Mouse (Mus musculus): ENCODE results near the gene Smim20. TPM values are rescaled to one million over a fixed set of nuclear protein-coding genes. Genes with fewer than 3 reads are reported as not detected.

Smim20 gene
- polyA plus RNA-seq, 2 experiments, result 17.3 to 35.2 TPM

GRCm38 (mm10) chr5:53236749-53237148 is 30.1 kb upstream of the Smim20 start:
- no peak overlapping the region for H3K4me3 ChIP-seq (ENCODE audit: insufficient read depth in 1 of 2, low read depth in 2 of 2, low read length in 2 of 2)
- 64% methylated on average over 8 of the region's 8 CpGs for WGBS (ENCODE audit: insufficient replicate concordance)
- H3K4me2 ChIP-seq (ENCODE audit: low read depth), result no peak overlapping the region
- TF ChIP-seq CTCF (IDR thresholded peaks at IDR 0.05; ENCODE audit: low read depth) (no peak), EP300 (IDR thresholded peaks at IDR 0.05; ENCODE audit: low read depth) (no peak)
- no peaks in the 10 kb centered on the region for H3K36me3 ChIP-seq (replicated peaks; ENCODE audit: control insufficient read depth, insufficient read depth, low read depth)
- H3K9me3 ChIP-seq (ENCODE audit: control insufficient read depth, low read length), result no peaks in the 10 kb centered on the region
- DNase-seq (ENCODE audit: low read depth in 3 of 3, low spot score in 3 of 3) (no peak), ATAC-seq (ENCODE audit: insufficient read depth) (no peak)
- H3K27me3 ChIP-seq (ENCODE audit: control insufficient read depth, insufficient read depth, low read length), result no peaks in the 10 kb centered on the region
- no peak overlapping the region for H3K27ac ChIP-seq
- H3K4me1 ChIP-seq (replicated peaks; ENCODE audit: control insufficient read depth in 2 of 2, insufficient read depth in 2 of 2, low read length in 1 of 2), result no peaks in the 10 kb centered on the region
- no peak overlapping the region for H3K9ac ChIP-seq (replicated peaks)

- no peak for TF ChIP-seq EP300 (IDR thresholded peaks at IDR 0.05; ENCODE audit: low read depth)
- TF ChIP-seq CTCF (IDR thresholded peaks at IDR 0.05; ENCODE audit: low read depth), result no peak
- no peaks in the 10 kb centered on the region for H3K27me3 ChIP-seq (ENCODE audit: control insufficient read depth, insufficient read depth, low read length)
- ATAC-seq (ENCODE audit: insufficient read depth) (no peak), DNase-seq (ENCODE audit: low read depth in 3 of 3, low spot score in 3 of 3) (no peak)
- no peaks in the 10 kb centered on the region for H3K36me3 ChIP-seq (replicated peaks; ENCODE audit: control insufficient read depth, insufficient read depth, low read depth)
- no peak overlapping the region for H3K4me3 ChIP-seq (ENCODE audit: insufficient read depth in 1 of 2, low read depth in 2 of 2, low read length in 2 of 2)
- H3K9me3 ChIP-seq (ENCODE audit: control insufficient read depth, low read length), result no peaks in the 10 kb centered on the region
- no peak overlapping the region for H3K27ac ChIP-seq
- 67% methylated on average over 7 of the region's 7 CpGs for WGBS (ENCODE audit: insufficient replicate concordance)
- H3K4me1 ChIP-seq (replicated peaks; ENCODE audit: control insufficient read depth in 2 of 2, insufficient read depth in 2 of 2, low read length in 1 of 2), result no peaks in the 10 kb centered on the region
- H3K9ac ChIP-seq (replicated peaks), result no peak overlapping the region
- H3K4me2 ChIP-seq (ENCODE audit: low read depth), result no peak overlapping the region
These were observed 28.1 kb upstream of the Smim20 start for GRCm38 (mm10) chr5:53238761-53239160.

- Histone ChIP-seq H3K27ac (no peak overlapping the region), H3K4me2 (ENCODE audit: low read depth) (no peak overlapping the region), H3K4me1 (replicated peaks; ENCODE audit: control insufficient read depth in 2 of 2, insufficient read depth in 2 of 2, low read length in 1 of 2) (no peaks in the 10 kb centered on the region), H3K9me3 (ENCODE audit: control insufficient read depth, low read length) (no peaks in the 10 kb centered on the region), H3K9ac (replicated peaks) (no peak overlapping the region), H3K4me3 (ENCODE audit: insufficient read depth in 1 of 2, low read depth in 2 of 2, low read length in 2 of 2) (no peak overlapping the region), H3K36me3 (replicated peaks; ENCODE audit: control insufficient read depth, insufficient read depth, low read depth) (no peaks in the 10 kb centered on the region), H3K27me3 (ENCODE audit: control insufficient read depth, insufficient read depth, low read length) (no peaks in the 10 kb centered on the region)
- WGBS (ENCODE audit: insufficient replicate concordance), result 68% methylated on average over 7 of the region's 7 CpGs
- no peak for ATAC-seq (ENCODE audit: insufficient read depth)
- TF ChIP-seq EP300 (IDR thresholded peaks at IDR 0.05; ENCODE audit: low read depth) (no peak), CTCF (IDR thresholded peaks at IDR 0.05; ENCODE audit: low read depth) (no peak)
- no peak for DNase-seq (ENCODE audit: low read depth in 3 of 3, low spot score in 3 of 3)
These were observed 27.7 kb upstream of the Smim20 start for GRCm38 (mm10) chr5:53239189-53239588.

- no peak for ATAC-seq (ENCODE audit: insufficient read depth)
- 36% methylated on average over 11 of the region's 11 CpGs for WGBS (ENCODE audit: insufficient replicate concordance)
These were observed 26.9 kb upstream of the Smim20 start for GRCm38 (mm10) chr5:53239831-53240440.

GRCm38 (mm10) chr5:53241109-53241508 is 25.8 kb upstream of the Smim20 start:
- TF ChIP-seq CTCF (IDR thresholded peaks at IDR 0.05; ENCODE audit: low read depth) (no peak), EP300 (IDR thresholded peaks at IDR 0.05; ENCODE audit: low read depth) (no peak)
- WGBS (ENCODE audit: insufficient replicate concordance), result 30% methylated on average over 2 of the region's 2 CpGs
- no peak overlapping the region for H3K27ac ChIP-seq
- ATAC-seq (ENCODE audit: insufficient read depth) (no peak), DNase-seq (ENCODE audit: low read depth in 3 of 3, low spot score in 3 of 3) (no peak)
- no peak overlapping the region for H3K9ac ChIP-seq (replicated peaks)
- no peak overlapping the region for H3K4me2 ChIP-seq (ENCODE audit: low read depth)
- H3K4me3 ChIP-seq (ENCODE audit: insufficient read depth in 1 of 2, low read depth in 2 of 2, low read length in 2 of 2), result no peak overlapping the region
- no peaks in the 10 kb centered on the region for H3K27me3 ChIP-seq (ENCODE audit: control insufficient read depth, insufficient read depth, low read length)
- H3K4me1 ChIP-seq (replicated peaks; ENCODE audit: control insufficient read depth in 2 of 2, insufficient read depth in 2 of 2, low read length in 1 of 2), result no peaks in the 10 kb centered on the region
- H3K9me3 ChIP-seq (ENCODE audit: control insufficient read depth, low read length), result no peaks in the 10 kb centered on the region
- no peaks in the 10 kb centered on the region for H3K36me3 ChIP-seq (replicated peaks; ENCODE audit: control insufficient read depth, insufficient read depth, low read depth)

More at GRCm38 (mm10) chr5:53239831-53240440, 26.9 kb upstream of the Smim20 start:
- H3K27ac ChIP-seq, result no peak overlapping the region
- no peaks in the 10 kb centered on the region for H3K4me1 ChIP-seq (replicated peaks; ENCODE audit: control insufficient read depth in 2 of 2, insufficient read depth in 2 of 2, low read length in 1 of 2)
- H3K36me3 ChIP-seq (replicated peaks; ENCODE audit: control insufficient read depth, insufficient read depth, low read depth), result no peaks in the 10 kb centered on the region
- no peak overlapping the region for H3K4me3 ChIP-seq (ENCODE audit: insufficient read depth in 1 of 2, low read depth in 2 of 2, low read length in 2 of 2)
- H3K27me3 ChIP-seq (ENCODE audit: control insufficient read depth, insufficient read depth, low read length), result no peaks in the 10 kb centered on the region
- TF ChIP-seq EP300 (IDR thresholded peaks at IDR 0.05; ENCODE audit: low read depth) (no peak), CTCF (IDR thresholded peaks at IDR 0.05; ENCODE audit: low read depth) (no peak)
- no peak for DNase-seq (ENCODE audit: low read depth in 3 of 3, low spot score in 3 of 3)
- H3K9me3 ChIP-seq (ENCODE audit: control insufficient read depth, low read length), result no peaks in the 10 kb centered on the region
- H3K9ac ChIP-seq (replicated peaks), result no peak overlapping the region
- no peak overlapping the region for H3K4me2 ChIP-seq (ENCODE audit: low read depth)
